Mouse (Mus musculus): ENCODE results near the gene Slc25a51.

DNA sequence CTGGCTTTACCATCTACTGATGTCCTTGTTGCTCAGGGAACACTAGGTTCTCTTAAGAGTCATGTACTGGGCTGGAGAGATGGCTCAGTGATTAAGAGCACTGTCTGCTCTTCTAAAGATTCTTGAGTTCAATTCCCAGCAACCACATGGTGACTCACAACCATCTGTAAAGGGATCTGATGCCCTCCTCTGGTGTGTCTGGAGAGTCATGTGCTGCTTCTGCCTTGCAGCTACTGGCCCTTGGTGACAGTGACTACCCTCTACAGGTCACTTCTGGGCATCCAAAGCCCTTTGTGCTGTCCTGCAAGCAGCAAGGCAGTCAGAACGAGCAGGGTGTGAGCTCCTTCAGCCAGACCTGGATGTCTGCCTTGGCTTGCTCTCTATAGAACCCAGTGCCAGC, 33.2 kb upstream of the Slc25a51 start:
- TF ChIP-seq CHD1 (IDR thresholded peaks at IDR 0.05; ENCODE audit: low read depth, low read length): no peak
- TF ChIP-seq POLR2A (IDR thresholded peaks at IDR 0.05; ENCODE audit: low read depth, low read length): no peak
- no peak for TF ChIP-seq KAT2A (IDR thresholded peaks at IDR 0.05; ENCODE audit: insufficient replicate concordance, low read length)
- no peak for TF ChIP-seq ZNF384 (IDR thresholded peaks at IDR 0.05; ENCODE audit: low read depth, low read length)
- no peak for TF ChIP-seq MXI1 (IDR thresholded peaks at IDR 0.05; ENCODE audit: low read depth, low read length)
- TF ChIP-seq GABPA (IDR thresholded peaks at IDR 0.05; ENCODE audit: insufficient replicate concordance, low read depth, low read length): no peak
- TF ChIP-seq TCF12 (IDR thresholded peaks at IDR 0.05; ENCODE audit: low read depth, low read length): no peak
- TF ChIP-seq CTCF (conservative IDR thresholded peaks at IDR 0.05 in 1 of 2, IDR thresholded peaks at IDR 0.05 in 1 of 2; ENCODE audit: low read depth in 2 of 2, low read length in 2 of 2): no peak
- TF ChIP-seq BHLHE40 (IDR thresholded peaks at IDR 0.05; ENCODE audit: low read depth, low read length): no peak
- TF ChIP-seq POLR2AphosphoS2 (IDR thresholded peaks at IDR 0.05; ENCODE audit: low read depth, low read length): no peak
- no peak for TF ChIP-seq MAX (IDR thresholded peaks at IDR 0.05; ENCODE audit: low read length)
- TF ChIP-seq TBP (conservative IDR thresholded peaks at IDR 0.05; ENCODE audit: low read depth, low read length): no peak

All from CH12.LX (cell line).